Mouse (Mus musculus): Measurements from ENCODE around the gene Hsp90ab1. TPM values are rescaled to one million over a fixed set of nuclear protein-coding genes. Genes with fewer than 3 reads are reported as not detected.

Gene Hsp90ab1
- total RNA-seq, 1 experiment from 2014 or later = 1,101 TPM

DNA sequence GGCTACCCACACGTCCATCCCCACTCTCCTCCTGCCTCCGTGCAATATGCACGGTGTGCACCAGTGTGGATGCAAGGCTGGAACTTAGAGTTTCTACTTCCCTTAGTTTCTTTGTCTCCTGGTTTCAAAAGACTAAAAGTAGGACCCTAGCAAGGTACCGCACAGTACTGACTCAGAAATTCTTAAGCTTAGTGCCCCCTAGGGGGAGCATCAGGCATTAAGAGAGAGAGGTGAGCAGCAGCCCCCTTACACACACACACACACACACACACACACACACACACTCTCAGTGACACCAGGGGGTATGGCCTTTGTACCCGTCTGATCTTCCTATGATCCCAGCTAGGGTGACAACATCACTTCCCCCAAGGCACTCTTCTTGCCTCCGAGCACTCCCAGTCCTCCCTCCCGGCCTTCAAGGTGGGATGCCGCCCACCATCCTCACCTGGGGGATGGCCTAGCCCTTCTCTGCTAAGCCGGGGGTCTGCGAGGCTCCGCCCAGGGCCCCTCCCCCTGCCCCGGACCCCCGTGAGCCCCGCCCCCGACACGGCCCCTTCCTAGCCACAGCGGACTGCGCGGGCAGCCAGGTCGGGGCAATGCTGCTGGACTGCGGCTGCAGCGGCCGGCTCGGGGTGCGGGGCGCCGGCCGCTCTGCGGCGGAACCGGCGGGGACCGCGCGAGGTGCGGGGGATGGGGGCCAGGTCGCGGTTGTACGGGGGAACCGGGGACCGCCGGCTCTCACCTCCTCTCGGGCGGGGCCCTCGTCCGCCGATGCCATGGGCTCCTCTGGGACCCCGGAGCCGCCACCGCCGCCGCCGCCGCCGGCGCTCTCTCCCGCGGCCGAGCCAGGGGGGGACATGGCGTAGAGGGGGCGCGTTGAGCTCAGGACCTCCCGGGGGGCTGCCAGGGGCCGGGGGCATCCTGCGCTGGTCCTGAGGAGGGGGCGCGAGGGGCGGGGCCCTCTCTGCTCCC is 24.2 kb downstream of the Hsp90ab1 start:
- no peak for ATAC-seq (replicated peaks; ENCODE audit: insufficient number of reproducible peaks, low FRiP score, low TSS enrichment, poor library complexity, severe bottlenecking)

DNA sequence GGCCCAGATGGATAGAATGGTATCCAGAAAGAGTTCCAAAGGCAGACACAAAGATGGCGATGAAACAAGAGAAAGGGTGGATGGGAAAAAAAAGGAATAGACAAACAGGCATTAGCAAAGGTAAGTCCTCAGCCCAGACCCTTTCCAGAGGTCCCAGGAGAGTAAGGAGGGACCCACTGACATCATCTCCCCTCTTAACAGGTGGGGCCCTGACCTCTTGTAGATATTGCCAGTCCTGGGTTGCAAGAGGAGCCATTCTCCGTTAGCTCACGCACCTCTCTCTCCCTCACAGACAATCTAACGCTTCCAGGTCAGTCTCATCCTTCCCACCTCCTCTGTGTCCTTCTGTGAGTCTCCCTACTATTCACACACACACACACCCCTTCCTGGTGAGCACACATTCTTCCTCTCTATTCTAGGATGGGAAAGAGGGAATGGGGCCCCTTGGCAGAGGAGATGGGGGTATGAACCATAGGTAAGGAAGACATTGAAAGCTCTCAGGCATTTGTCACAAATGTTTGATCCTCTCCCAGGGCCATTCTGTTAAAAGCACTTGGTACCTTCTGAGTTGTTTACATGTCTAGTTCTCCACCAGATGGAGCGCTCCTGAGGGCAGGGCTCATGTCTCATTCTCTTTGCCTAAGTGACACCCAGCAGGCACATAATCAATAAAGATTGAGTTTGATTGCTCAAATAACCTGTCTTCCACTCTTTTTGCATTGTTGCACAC is 25.4 kb downstream of the Hsp90ab1 start:
- ATAC-seq (replicated peaks; ENCODE audit: insufficient number of reproducible peaks, low FRiP score, low TSS enrichment, poor library complexity, severe bottlenecking) = no peak

DNA sequence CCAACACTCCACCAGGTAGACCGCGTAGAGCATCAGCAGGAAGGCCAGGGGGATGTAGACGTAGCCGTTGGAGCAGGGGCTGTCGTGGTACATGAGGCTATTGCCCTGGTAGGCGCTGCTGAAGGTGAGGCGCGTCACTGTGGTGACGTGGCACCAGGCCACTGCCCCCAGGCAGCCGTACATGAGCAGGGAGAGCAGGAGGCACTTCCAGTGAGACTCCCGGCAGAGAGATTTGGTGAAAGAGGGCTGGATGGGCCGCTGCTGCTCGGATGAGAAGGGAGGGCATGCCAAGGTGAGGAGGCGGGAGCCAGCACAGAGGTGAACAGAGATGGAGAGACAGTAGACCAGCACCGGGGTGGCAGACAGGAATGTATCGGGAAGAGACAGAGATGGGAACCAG is 26.1 kb downstream of the Hsp90ab1 start:
- no peak for ATAC-seq (replicated peaks; ENCODE audit: insufficient number of reproducible peaks, low FRiP score, low TSS enrichment, poor library complexity, severe bottlenecking)

DNA sequence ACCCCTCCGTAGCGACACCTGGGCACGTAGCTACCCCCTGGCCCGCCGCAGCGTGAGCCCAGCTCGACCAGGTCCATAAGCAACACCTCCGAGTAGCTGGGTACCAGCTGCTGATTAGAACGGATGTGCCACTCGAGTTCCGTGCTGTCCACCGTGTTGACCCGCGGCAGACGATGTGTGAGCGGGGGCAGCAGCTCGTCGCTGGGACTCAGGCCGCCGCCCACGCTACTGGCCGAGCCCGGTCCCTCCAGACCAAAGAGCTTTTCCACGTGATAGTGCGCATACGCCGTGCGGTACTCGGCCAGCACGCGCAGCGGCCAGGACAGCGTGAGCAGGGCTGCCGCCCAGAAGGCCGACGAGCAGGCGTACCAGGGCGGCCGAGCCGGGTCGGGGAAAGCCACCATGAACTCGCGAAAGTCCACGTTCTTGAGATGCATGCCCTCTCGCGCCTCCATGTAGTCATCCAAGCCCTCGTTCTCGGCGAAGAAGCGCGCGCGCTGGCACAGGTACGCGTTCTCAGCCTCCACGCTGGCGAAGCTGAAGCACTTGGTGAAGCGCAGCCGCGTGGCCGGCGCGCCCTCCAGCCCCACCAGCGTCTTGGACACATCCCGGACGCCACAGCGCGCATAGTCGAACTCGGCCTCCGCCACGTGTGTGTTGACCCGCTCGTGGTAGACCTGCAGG is 27.7 kb downstream of the Hsp90ab1 start:
- no peak for ATAC-seq (replicated peaks; ENCODE audit: insufficient number of reproducible peaks, low FRiP score, low TSS enrichment, poor library complexity, severe bottlenecking)

DNA sequence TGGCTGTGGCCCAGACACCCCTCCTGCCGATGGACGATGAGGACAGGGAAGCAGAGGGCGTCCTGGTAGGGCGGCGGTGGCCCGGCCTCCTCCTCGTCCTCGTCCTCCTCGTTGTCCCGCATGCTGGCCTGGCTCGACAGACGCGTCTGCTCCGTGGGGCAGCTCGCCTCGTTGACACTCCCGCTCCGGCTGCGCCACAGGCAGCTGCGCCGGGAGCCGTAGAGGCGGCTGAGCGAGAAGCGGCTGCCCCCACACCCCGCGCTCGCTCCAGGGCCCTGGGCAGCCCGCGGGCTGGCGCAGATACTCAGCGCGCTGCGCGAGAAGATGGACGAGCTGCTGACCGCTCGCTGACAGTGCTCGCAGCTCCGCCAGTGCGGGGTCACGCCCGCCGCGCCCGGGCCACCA is 28.2 kb downstream of the Hsp90ab1 start:
- no peak for ATAC-seq (replicated peaks; ENCODE audit: insufficient number of reproducible peaks, low FRiP score, low TSS enrichment, poor library complexity, severe bottlenecking)

DNA sequence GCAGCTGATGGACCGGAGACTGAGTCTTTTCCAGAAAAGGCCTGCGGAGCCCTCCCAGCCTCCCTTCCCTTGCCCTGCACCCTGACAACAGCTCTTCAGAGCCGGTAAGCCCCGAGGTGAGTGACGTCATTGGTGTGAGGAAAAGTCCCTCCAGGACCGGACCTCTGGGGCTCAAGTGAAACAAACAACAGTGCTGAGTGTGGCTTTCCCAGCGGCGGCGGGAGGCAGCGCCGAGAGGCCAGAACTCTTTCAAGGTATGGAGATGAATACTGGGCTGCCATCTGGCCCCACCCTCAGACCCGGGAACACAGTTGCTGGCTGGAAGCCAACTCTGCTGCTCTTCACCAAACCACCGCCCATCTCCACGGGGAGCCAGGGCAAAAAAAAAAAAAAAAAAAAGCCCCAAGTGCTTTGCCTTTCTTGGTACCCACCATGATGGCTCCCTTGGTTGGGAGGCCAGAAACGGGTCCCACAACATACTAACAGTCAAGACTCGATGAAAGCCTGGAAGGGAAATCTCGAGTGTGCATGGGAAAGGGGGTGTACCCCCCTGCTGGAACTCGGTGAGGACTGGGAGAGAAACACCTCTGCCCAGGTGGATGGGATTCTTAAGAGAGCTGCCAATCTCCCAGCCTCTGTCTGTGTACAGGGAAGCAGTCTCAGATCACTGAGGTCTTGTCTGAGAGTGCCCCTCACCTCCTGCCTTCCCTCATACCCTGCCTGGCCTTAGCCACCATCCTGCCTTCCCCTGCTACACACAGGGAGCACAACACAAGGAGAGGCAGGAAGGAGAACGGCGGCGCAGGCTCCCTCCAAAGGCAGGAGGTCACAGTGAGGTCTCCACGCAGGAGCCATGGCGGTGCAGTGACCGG is 28.8 kb downstream of the Hsp90ab1 start:
- ATAC-seq (replicated peaks; ENCODE audit: insufficient number of reproducible peaks, low FRiP score, low TSS enrichment, poor library complexity, severe bottlenecking) = no peak

DNA sequence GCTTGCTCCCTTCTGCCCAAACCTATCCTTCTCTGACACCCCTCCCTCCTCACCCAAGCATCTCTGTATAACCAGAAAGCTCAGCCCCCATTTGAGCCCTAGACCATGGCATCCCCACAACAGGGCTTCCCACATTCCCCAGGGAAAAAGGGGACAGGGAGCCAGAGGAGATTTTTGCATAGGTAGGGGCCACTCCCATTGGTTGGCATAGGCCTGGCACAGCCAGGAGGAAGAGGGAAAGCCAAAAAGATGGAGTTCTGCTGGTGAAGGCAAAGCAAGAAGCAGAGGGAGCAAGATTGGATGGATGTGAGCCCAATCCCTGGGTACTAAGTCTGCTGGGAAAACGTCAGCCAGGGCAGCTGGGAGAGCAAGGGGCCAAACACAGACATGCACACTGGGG is 30.0 kb downstream of the Hsp90ab1 start:
- ATAC-seq (replicated peaks; ENCODE audit: insufficient number of reproducible peaks, low FRiP score, low TSS enrichment, poor library complexity, severe bottlenecking) = no peak

DNA sequence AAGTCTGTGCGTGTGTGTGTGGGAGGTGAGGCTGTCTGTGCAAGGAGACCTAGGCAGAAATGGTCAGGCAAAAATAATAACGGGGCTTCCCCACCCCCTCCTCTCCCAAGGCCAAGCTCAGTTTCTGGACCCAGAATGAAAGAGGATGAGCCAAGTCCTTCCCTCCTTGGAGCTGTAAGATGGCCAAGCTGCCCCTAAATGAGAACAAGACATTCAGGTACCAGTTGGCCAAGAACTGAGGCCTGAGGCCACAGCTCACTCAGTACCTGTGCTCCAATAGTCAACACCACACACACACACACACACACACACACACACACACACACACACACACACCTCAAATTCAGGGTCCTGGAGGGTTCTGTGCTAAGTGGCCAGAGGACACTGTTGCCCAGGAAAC is 30.4 kb downstream of the Hsp90ab1 start:
- ATAC-seq (replicated peaks; ENCODE audit: insufficient number of reproducible peaks, low FRiP score, low TSS enrichment, poor library complexity, severe bottlenecking) = no peak

DNA sequence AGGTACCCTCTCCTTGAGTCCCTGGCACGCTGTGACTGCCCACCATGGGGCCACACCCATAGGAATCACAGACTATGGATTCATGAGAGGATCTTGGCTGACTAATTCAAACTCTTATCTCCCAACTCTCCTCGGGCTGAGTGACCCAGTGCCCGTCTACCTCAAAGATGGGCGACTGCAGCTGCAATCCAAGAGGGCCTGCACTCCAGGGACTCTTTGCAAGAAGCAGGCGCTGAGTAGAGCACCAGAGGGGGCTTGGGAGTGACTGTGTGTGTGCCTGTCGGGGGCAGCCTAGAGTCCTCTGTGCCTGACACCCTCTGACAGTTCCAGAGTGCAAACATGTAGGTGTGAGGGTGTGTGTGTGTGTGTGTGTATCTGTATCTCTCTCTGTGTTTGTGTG is 30.9 kb downstream of the Hsp90ab1 start:
- ATAC-seq (replicated peaks; ENCODE audit: insufficient number of reproducible peaks, low FRiP score, low TSS enrichment, poor library complexity, severe bottlenecking) = no peak

DNA sequence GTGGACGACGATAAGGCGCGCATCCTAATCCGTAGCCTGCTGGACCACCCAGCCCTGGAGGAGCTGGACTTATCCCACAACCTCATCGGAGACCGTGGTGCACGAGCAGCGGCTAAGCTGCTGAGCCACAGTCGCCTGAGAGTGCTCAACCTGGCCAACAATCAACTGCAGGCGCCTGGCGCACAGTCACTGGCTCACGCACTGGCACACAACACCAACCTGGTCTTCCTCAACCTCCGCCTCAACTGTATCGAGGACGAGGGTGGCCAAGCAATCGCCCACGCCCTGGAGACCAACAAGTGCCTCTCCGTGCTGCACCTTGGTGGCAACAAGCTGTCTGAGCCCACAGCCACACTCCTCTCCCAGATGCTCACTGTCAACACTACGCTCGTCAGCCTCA is 33.4 kb downstream of the Hsp90ab1 start:
- no peak for ATAC-seq (replicated peaks; ENCODE audit: insufficient number of reproducible peaks, low FRiP score, low TSS enrichment, poor library complexity, severe bottlenecking)

DNA sequence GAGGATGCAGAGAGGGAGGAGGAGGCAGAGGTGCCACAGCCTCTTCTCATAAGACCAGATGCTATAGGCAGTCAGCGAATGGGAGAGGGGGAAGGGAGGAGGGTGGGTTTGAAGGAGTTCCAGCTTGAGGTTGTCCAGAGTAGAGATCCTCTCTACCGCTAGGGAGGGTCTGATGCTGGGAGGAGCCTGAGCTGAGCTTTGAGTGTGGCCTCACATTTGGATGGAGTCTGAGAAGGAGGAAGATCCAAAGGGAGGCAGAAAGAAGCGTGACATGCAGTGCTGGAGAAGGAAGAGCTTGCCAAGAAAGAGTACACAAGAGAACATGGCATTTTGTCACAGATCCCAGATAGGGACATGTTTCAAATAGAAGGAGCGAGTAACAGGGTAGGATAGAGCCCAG is 34.7 kb downstream of the Hsp90ab1 start:
- no peak for ATAC-seq (replicated peaks; ENCODE audit: insufficient number of reproducible peaks, low FRiP score, low TSS enrichment, poor library complexity, severe bottlenecking)

DNA sequence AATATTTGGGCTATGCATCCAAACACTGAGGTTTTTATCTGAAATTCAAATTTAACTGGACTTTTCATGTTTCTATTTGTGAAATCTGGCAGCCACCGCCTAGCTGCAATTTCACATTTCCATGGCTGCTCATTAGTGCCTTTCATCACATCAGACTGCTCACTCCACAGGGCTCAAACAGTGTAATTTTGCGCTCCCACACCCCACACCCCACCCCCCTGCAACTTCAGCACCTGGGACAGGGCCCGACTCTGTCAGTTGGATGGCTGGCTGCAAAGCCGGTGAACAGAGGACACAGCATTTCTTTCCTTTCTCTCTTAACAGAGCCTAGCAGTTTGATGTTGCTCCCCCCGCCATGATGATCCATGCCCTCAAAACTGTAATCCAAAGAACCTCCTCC is 36.8 kb downstream of the Hsp90ab1 start:
- no peak for ATAC-seq (replicated peaks; ENCODE audit: insufficient number of reproducible peaks, low FRiP score, low TSS enrichment, poor library complexity, severe bottlenecking)

DNA sequence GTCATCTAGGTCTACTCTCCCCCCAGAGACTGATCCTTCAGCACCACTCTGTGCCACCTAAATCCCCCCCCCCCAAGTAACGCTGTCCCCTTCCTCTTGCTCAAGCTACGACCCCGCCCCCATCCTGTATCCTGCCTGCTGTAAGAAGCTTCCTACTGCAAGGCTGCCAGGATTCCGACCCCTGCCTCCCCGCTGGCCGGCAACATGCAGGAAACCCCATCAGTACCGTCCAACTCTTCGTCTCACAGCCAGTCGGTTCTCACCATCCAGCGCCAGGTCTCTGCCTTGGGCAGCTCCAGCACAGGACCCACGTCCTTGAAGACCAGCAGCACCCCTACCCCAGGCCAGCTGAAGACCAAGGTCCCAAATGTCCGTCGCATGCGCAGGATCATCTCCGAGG is 40.2 kb downstream of the Hsp90ab1 start:
- ATAC-seq (replicated peaks; ENCODE audit: insufficient number of reproducible peaks, low FRiP score, low TSS enrichment, poor library complexity, severe bottlenecking) = no peak

DNA sequence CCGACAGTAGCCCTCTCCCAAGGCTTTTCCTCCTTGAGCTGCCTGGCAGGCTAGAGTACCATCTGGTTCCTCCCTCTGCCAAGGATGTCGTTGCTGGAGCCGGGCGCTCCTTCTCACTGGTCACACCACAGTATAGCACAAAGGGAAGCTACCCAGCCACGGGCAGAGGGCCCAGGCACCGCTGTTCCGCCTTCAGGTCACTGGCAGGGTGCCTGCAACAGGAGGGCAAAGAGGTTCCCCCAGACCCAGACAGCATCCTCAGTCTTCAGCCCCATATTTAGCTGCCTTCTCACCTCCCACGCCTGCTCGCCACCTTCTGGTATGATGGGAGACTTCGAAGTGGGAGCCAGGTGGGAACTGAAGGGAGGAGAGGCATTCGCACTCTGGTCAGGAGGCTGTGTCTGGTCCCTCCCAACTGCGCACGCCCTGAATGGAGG is 42.7 kb downstream of the Hsp90ab1 start:
- no peak for ATAC-seq (replicated peaks; ENCODE audit: insufficient number of reproducible peaks, low FRiP score, low TSS enrichment, poor library complexity, severe bottlenecking)

DNA sequence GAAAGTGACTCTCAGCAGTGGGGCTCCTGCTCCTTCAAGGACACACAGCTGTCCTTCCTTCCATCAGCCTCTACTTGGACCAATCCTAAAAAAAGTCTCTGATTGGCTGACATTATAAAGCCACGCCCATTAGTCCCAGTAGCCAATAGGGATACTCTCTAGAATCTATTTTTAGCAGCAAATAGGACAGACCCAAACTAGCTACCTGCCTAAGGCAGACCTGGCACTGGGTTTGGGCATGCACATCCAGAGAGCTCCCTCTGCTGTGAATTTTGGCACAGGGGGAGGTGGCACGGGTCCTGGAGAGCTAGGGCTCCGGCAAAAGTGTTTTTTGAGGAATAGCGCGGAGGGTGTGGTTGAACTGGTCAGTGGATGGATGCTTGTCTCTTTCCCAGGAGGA is 46.5 kb downstream of the Hsp90ab1 start:
- ATAC-seq (replicated peaks; ENCODE audit: insufficient number of reproducible peaks, low FRiP score, low TSS enrichment, poor library complexity, severe bottlenecking) = no peak

DNA sequence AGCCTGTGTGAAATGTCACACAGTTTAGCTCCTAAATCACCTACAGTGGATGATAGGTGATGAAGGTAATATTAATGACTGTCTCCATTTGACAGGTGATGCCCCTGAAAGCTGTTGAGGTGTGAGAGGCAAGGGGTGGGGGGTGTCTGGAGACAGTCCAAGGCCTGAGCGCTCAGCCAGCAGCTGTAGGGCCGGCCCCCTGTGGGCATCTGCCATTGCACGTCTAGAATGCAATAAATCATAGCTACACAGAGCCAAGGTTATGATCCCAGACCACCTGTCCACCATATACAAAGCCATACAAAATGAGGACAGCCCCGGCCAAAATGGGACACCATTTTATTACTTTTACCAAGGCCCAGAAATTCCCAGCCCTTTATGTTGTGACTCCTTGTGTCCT is 48.1 kb downstream of the Hsp90ab1 start:
- ATAC-seq (replicated peaks; ENCODE audit: insufficient number of reproducible peaks, low FRiP score, low TSS enrichment, poor library complexity, severe bottlenecking) = no peak

DNA sequence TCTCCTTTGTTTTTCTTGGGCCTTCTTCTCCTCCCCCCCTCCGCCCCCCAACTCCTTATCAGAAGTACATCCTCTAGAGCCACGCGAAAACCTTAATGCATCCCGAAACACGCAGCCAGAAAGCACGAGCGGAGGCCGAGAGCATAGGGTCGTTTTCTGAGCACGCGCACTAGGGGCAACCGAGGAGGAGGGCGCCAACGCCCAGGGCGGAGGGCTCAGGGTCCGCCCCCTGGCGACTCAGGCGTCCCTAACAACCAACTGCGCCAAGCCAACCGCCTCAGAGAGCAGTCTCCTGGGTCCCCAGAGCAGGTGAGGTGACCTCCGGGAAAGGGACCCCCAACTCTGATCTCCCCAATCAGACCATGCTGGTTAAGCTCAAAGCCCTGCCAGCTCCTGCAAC is 49.8 kb downstream of the Hsp90ab1 start, which contains the start of gene Tcte1:
Gene Tcte1, plus strand, starts transcription at position 172 of the 400 bp plus-strand sequence.
- no peak for ATAC-seq (replicated peaks; ENCODE audit: insufficient number of reproducible peaks, low FRiP score, low TSS enrichment, poor library complexity, severe bottlenecking)

DNA sequence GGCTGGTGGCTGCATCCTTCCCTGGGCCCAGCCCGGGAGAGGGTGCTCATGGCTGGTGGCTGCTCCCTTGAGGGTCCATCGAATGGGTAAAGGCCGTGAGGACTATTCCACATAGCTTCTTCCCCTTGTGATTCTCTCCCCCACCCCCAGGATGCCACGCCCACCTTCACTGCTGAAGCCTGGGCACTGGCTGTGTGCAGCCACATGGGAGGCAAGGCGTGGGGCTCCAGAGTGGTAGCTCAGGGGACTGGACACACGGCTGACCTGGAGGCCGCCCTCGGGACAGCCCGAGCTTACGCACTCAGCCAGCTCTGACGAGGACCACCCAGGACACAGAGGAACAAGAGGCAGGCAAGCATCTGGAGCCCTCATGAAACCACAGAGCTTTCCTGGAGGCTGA is 52.9 kb downstream of the Hsp90ab1 start:
- ATAC-seq (replicated peaks; ENCODE audit: insufficient number of reproducible peaks, low FRiP score, low TSS enrichment, poor library complexity, severe bottlenecking) = no peak
